Mouse (Mus musculus) E14TG2a.4 (cell line): ENCODE data around the gene Heatr5a.

Source experiments
- H3K27me3 ChIP-seq: 2 replicates; pipeline ENCODE4 v1.6.1; 2014; ENCODE audit warnings: low read length, control low read depth; ENCODE audit not compliant: insufficient read depth
- H3K36me3 ChIP-seq: 2 replicates; pipeline ENCODE4 v1.6.1; 2014; ENCODE audit warnings: low read length, control low read depth; ENCODE audit not compliant: insufficient read depth
- H3K4me1 ChIP-seq: replicated peaks from 2 replicates; pipeline ENCODE4 v1.6.1; 2014; ENCODE audit warnings: low read depth, low read length, control low read depth
- H3K4me3 ChIP-seq: replicated peaks from 2 replicates; pipeline ENCODE4 v1.5.1; 2014; ENCODE audit warnings: mild to moderate bottlenecking, low read length
- H3K9me3 ChIP-seq: 2 replicates; pipeline ENCODE4 v1.6.1; 2014; ENCODE audit warnings: low read length, control low read depth
- CTCF ChIP-seq: conservative IDR thresholded peaks from 2 replicates; pipeline ENCODE4 v1.5.1; 2014; ENCODE audit warnings: low read length
- NANOG ChIP-seq: IDR thresholded peaks from 2 replicates; pipeline ENCODE4 v1.6.1; 2014; ENCODE audit warnings: borderline replicate concordance, low read length, mixed read lengths
- POU5F1 ChIP-seq: IDR thresholded peaks from 2 replicates; pipeline ENCODE4 v1.6.1; 2014; ENCODE audit warnings: low read length, borderline replicate concordance

Heatr5a gene

DNA sequence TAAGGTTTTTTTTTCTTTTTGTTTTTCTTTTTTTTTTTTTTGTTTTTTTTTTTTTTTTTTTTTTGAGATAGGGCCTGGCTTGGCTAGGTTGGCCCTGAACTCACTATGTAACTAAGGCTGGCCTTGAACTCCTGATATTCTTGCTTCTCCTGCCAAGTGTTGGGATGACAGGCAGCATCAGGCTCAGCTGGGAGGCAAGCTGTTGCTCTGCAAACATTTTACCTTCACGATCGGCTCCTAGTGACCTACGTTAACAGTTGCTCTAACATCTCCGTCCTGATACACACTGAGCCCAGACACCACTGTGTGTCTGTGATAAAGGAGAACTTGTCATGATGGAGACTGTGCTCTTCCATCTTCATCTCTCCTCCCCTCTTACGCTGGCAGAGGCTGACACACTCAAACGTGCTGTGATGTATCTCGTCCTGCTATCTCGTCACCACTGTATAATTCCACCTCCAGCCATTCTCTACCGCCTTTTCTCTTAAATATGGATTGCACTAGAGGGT is 87.8 kb downstream of the Heatr5a start:
- H3K4me1 ChIP-seq: no peaks in the 10 kb centered on the region
- H3K36me3 ChIP-seq: peaks cover 59% of the 10 kb centered on the region
- H3K27me3 ChIP-seq: no peaks in the 10 kb centered on the region
- no peak overlapping the region for H3K4me3 ChIP-seq
- H3K9me3 ChIP-seq: no peaks in the 10 kb centered on the region
- no peak for TF ChIP-seq POU5F1
- TF ChIP-seq CTCF: no peak
- TF ChIP-seq NANOG: no peak

DNA sequence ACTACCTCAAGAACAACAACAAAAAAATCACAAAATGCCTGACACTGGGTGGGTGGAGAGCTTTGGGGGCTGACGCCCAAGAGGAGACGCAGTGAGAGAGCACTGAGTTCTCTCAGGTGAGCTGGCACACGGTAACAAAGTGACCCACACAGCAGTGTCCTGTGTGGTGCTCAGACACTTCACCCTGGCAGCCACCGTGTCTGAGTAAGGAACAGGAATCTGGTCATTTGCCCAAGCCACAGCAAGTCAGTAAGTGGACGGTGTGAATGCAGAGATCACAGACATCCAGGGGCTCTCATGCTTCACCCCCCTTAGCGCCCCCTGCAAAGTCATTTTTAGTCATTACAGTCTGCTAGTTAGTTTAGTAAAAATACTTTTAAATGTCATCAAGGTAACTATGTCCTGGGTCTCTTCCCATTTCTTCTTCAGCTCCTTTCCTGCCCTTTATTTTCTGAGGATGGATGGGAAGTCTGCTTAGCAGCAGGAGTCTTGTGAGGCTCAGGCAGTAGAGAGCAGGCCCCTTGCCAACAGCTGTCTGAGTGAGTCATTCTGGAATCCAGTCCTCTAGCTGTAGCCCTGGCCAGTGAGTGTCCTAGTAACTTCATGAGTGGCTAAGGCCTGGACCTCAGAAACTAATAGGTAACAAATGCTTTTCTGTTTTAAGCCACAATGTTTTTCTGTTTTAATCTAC is 88.4 kb downstream of the Heatr5a start:
- TF ChIP-seq CTCF (no peak), NANOG (no peak), POU5F1 (no peak)
- Histone ChIP-seq H3K36me3 (peaks cover 56% of the 10 kb centered on the region), H3K4me1 (peaks cover 3% of the 10 kb centered on the region; the same call in 1 of the 2 replicates), H3K9me3 (no peaks in the 10 kb centered on the region), H3K27me3 (no peaks in the 10 kb centered on the region), H3K4me3 (no peak overlapping the region)

DNA sequence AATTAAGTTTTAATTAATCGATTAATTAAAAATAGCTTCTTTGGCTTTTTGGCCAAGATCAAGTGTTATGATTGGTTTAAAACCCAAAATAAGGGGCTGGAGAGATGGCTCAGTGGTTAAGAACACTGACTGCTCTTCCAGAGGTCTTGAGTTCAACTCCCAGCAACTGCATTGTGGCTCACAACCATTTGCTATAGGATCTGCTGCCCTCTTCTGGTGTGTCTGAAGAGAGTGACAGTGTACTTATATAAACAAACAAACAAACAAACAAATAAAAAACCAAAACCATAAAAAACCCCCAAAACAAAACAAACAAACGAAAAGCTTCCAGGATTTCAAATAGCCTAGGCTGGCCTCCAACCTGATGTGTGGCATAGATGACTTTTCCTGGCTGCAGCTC is 89.3 kb downstream of the Heatr5a start:
- Histone ChIP-seq H3K4me3 (no peak overlapping the region), H3K36me3 (peaks cover 50% of the 10 kb centered on the region), H3K27me3 (no peaks in the 10 kb centered on the region), H3K9me3 (no peaks in the 10 kb centered on the region), H3K4me1 (peaks cover 12% of the 10 kb centered on the region)
- TF ChIP-seq NANOG (no peak), POU5F1 (no peak)

DNA sequence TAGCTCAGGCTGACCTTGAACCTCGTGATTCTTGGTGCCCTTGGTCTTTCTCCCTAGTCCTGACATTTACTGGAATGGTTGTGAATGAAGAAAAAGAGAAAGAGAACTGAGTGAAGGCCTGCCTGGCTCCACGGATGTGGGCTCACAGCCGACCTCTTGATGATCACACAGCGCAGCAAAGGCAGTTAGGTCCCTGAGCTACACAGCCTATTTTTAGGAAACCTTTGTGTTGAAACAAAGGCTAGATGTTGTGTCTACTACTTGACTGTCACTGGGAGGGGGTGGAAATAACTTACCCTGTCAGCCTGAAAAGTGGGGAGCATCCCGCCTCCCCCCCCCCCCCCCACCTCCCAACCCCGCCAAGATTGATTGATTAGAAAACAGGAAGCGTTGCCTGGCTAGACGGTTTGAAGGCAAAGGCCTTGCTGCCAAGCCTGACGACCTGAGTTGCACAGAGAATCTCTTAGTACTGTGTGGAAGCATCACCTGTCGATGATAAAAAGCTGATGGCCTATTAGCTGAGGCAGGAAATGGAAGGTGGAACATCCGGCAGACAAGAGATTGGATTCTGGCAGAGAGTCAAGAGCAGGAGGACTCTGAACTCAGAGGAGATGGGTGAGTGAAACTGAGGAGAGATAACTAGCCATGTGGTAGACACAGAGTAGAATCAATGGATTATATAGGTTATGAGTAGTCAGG is 99.5 kb downstream of the Heatr5a start:
- no peak overlapping the region for H3K4me3 ChIP-seq
- H3K4me1 ChIP-seq: peaks cover 3% of the 10 kb centered on the region; the same call in 1 of the 2 replicates
- peaks cover 35% of the 10 kb centered on the region for H3K9me3 ChIP-seq
- TF ChIP-seq CTCF (no peak), POU5F1 (no peak), NANOG (no peak)
- H3K27me3 ChIP-seq: no peaks in the 10 kb centered on the region
- peaks cover 9% of the 10 kb centered on the region for H3K36me3 ChIP-seq

DNA sequence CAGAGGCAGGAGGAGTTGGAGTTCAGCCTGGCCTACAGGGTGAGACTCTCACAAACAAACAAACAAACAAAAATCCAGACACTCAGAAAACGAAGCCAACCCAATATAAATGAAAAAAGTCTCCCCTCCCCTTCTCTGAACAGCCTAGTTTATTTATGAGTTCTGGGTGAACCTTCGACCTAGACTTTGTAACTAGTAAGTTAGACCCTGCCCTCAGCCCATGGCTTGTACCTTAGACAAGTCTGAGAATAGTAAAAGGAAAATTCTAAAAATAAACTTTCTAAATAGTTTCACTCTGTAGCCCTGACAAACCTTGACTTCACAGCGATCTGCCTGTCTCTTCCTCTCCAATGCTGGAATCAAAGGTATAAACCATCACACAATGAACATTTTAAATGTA is 101.6 kb downstream of the Heatr5a start:
- TF ChIP-seq POU5F1 (no peak), NANOG (no peak), CTCF (no peak)
- peaks cover 23% of the 10 kb centered on the region for H3K9me3 ChIP-seq
- no peaks in the 10 kb centered on the region for H3K27me3 ChIP-seq

DNA sequence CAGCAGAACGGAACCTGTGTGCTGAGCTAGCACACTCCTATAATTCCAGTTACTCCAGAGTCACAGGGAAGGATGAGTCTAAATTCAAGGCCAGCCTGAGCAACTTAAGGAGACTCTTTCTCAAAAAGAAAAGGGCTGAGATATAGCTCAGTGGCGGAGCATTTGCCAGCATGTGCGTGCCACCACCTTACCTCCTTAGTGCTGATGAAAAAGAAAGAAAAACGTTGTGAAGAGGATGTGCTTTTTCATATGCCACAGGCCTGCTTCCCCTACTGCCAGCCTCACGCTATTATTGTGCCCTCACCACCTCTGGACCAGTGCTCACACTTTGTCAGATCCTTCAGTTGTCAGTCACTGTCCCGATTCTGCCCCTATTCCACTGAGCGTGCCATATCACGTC is 104.0 kb downstream of the Heatr5a start:
- Histone ChIP-seq H3K4me3 (no peak overlapping the region), H3K9me3 (peaks cover 23% of the 10 kb centered on the region), H3K4me1 (peaks cover 14% of the 10 kb centered on the region), H3K27me3 (no peaks in the 10 kb centered on the region), H3K36me3 (no peaks in the 10 kb centered on the region)
- TF ChIP-seq CTCF (no peak), NANOG (no peak), POU5F1 (no peak)

More for the DNA sequence above, 101.6 kb downstream of the Heatr5a start:
- Histone ChIP-seq H3K36me3 (no peaks in the 10 kb centered on the region), H3K4me1 (peaks cover 17% of the 10 kb centered on the region), H3K4me3 (no peak overlapping the region)

DNA sequence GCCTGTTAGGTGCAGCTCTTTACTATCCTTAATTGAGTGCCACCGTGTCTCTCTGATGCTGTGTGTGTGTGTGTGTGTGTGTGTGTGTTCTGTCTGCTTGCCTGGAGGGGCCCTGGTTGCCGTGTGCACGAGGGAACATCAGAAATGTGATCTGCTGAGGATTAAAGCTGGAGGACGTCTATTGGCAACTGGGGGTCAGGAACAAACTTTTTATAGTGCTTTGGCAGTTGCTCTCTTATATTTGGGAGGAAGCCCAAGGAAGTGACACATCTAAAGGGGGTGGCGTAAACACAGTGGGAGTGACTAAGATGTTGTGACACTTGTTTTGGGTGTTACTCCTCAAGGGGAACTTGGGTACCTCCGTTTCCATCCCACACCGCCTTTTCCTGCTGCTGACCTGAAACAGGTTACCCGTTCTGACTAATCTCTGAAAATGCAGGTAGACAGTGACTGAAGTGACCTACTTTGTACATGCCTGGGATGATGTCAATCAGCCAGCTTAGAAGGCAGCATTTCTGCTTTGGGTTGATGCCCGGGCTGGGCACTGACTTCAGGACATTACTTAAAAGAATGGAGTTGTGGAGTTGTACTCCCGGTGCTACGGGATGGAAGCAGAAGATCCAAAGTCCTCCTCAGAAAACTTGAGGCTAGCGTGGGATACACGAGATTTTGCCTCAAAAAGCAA is 104.8 kb downstream of the Heatr5a start:
- H3K4me3 ChIP-seq: no peak overlapping the region
- H3K9me3 ChIP-seq: peaks cover 23% of the 10 kb centered on the region
- H3K27me3 ChIP-seq: no peaks in the 10 kb centered on the region
- H3K4me1 ChIP-seq: peaks cover 14% of the 10 kb centered on the region
- H3K36me3 ChIP-seq: no peaks in the 10 kb centered on the region
- TF ChIP-seq CTCF: no peak
- TF ChIP-seq NANOG: no peak
- TF ChIP-seq POU5F1: no peak

DNA sequence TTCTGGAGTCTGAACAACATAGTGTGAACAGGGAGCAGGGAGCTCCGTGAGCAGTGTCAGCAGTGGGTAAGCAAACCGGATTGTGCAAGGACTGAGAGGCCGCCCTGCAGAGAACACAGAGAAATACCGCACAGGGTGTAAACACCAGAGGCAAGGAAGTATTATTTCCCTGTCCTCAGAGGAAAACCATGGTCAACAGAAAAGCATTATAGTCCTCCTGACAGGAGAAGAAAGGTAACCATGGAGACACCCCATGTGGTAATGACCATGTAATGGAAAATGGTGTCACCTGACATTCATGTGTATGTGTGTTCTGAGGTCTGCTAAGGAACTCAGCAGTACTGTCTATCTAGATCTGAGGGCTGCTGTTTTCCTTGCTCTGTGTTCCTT is 105.3 kb downstream of the Heatr5a start:
- Histone ChIP-seq H3K4me1 (peaks cover 14% of the 10 kb centered on the region), H3K4me3 (no peak overlapping the region), H3K36me3 (no peaks in the 10 kb centered on the region), H3K9me3 (peaks cover 20% of the 10 kb centered on the region), H3K27me3 (no peaks in the 10 kb centered on the region)
- TF ChIP-seq CTCF (no peak), POU5F1 (no peak), NANOG (no peak)
